Comparison of ENCODE assay signal across 9 mouse cellular contexts in genomic region chr1:170996753-170997152, GRCm38 (mm10). TPM values are rescaled to one million over a fixed set of nuclear protein-coding genes. Genes with fewer than 3 reads are reported as not detected.
DNase-seq lines count a peak whose midpoint lies in the region; ATAC-seq and TF ChIP-seq lines count a peak whose summit lies in the region.
"Had no signal": no experiment of that assay in that cellular context is flagged by ENCODE, and none has a peak within 500 bp of the region (broad histone marks: within the 10 kb centered on the region; RNA-seq: fewer than 3 reads in every experiment).

No protein-coding gene starts in this region.

- WGBS in forebrain, embryonic 10.5 days = 49% methylated on average over 3 of the region's 3 CpGs
- 44% methylated on average over 3 of the region's 3 CpGs for whole genome bisulfite sequencing in forebrain, embryonic 13.5 days
- 41% methylated on average over 3 of the region's 3 CpGs for WGBS in spleen, adult 2 months

- TF ChIP-seq CTCF in spleen, adult 2 months (IDR thresholded peaks at IDR 0.05; ENCODE audit: extremely low read depth, insufficient read depth, insufficient read length, insufficient replicate concordance) = peak; percentile 82; the same call in 1 of the 2 replicates

- peak; percentile 41 for DNase-seq in forebrain, embryonic 10.5 days (ENCODE audit: extremely low spot score, low spot score)
- DNase-seq in ES-CJ7 (ENCODE audit: low read depth, low spot score) = peak; percentile 81
- DNase-seq in cerebellum, adult 18-20 months = peak; percentile 58 to 59
- peak; percentile 53 for DNase-seq in gastrocnemius, postnatal 14 days
- peak; percentile 17 to 62 for DNase-seq in layer of hippocampus, adult 18-20 months (ENCODE audit: low spot score in 2 of 2)
- DNase-seq in lung, postnatal 36 days = peak; percentile 80
- peak in 1 of 2 experiments; percentile 73 for DNase-seq in spleen, adult 2 months (ENCODE audit: low read depth in 1 of 2, low spot score in 2 of 2)

- H3K27me3 ChIP-seq in forebrain, embryonic 10.5 days (ENCODE audit: poor library complexity, severe bottlenecking) = no peaks in the 10 kb centered on the region
- no peaks in the 10 kb centered on the region for H3K27me3 ChIP-seq in forebrain, embryonic 13.5 days
- H3K27me3 ChIP-seq in spleen, adult 2 months (ENCODE audit: control insufficient read depth, insufficient read depth, low read length) = no peaks in the 10 kb centered on the region
- H3K27me3 ChIP-seq: liver, embryonic 15.5 days had no signal

- H3K4me1 ChIP-seq in forebrain, embryonic 10.5 days = 0 out of 2 replicates have a peak, but pooled peaks cover 4% of the 10 kb centered on the region
- H3K4me1 ChIP-seq in forebrain, embryonic 13.5 days = no peaks in the 10 kb centered on the region
- H3K4me1 ChIP-seq in spleen, adult 2 months (ENCODE audit: control insufficient read depth, insufficient read depth, insufficient read length) = peaks cover 3% of the 10 kb centered on the region; the same call in 1 of the 2 replicates

- H3K36me3 ChIP-seq in forebrain, embryonic 10.5 days (replicated peaks) = no peaks in the 10 kb centered on the region
- H3K36me3 ChIP-seq in forebrain, embryonic 13.5 days (ENCODE audit: poor library complexity, severe bottlenecking) = no peaks in the 10 kb centered on the region
- no peaks in the 10 kb centered on the region for H3K36me3 ChIP-seq in spleen, adult 2 months (ENCODE audit: control insufficient read depth, insufficient read depth, low read length)
- H3K36me3 ChIP-seq: liver, embryonic 15.5 days had no signal

- no peak for TF ChIP-seq POLR2A in spleen, adult 2 months (IDR thresholded peaks at IDR 0.05; ENCODE audit: low read depth, low read length)

- no peak overlapping the region for H3K4me3 ChIP-seq in forebrain, embryonic 10.5 days
- no peak overlapping the region for H3K4me3 ChIP-seq in forebrain, embryonic 13.5 days
- no peak overlapping the region for H3K4me3 ChIP-seq in spleen, adult 2 months (ENCODE audit: extremely low read depth, insufficient read depth, insufficient read length)
- H3K4me3 ChIP-seq: liver, embryonic 15.5 days had no signal

- intact Hi-C loops in gastrocnemius, postnatal 14 days (cut with DNase I; ENCODE audit: low total_unique reads) = no loop called here

- H3K9me3 ChIP-seq in forebrain, embryonic 10.5 days = no peaks in the 10 kb centered on the region
- H3K9me3 ChIP-seq in forebrain, embryonic 13.5 days (replicated peaks) = no peaks in the 10 kb centered on the region
- H3K9me3 ChIP-seq: liver, embryonic 15.5 days had no signal

- H3K27ac ChIP-seq in forebrain, embryonic 10.5 days = no peak overlapping the region
- H3K27ac ChIP-seq in forebrain, embryonic 13.5 days = no peak overlapping the region
- no peak overlapping the region for H3K27ac ChIP-seq in spleen, adult 2 months (ENCODE audit: insufficient read depth, low read length)
- H3K27ac ChIP-seq: liver, embryonic 15.5 days had no signal

- no peak overlapping the region for H3K4me2 ChIP-seq in forebrain, embryonic 13.5 days
- H3K4me2 ChIP-seq: liver, embryonic 15.5 days had no signal

- no peak overlapping the region for H3K9ac ChIP-seq in forebrain, embryonic 13.5 days
- H3K9ac ChIP-seq: liver, embryonic 15.5 days had no signal

- ATAC-seq in forebrain, embryonic 13.5 days = no peak

RNA-seq across cellular contexts. Expression of gene Fcgr2b, which starts 20.4 kb away (rescaled TPM):
- 0.09 TPM in 1 of 2 replicates, not detected in the other for polyA plus RNA-seq in forebrain, embryonic 10.5 days (2016; fragmentation: Nextera tagmentation; extraction: Ambion mirVana)
- polyA plus RNA-seq in forebrain, embryonic 13.5 days (2015; fragmentation: Nextera tagmentation; extraction: Ambion mirVana) = 0.12 and 0.26 TPM in 2 replicates
- total RNA-seq in gastrocnemius, postnatal 14 days (2021) = 1 to 10 TPM; 3.0 to 3.4 TPM
- 1 to 10 TPM; 4.0 to 4.4 TPM for total RNA-seq in layer of hippocampus, adult 18-20 months (2021)
- 47.5 and 71.3 TPM in 2 replicates for polyA plus RNA-seq in spleen, adult 2 months (2012; rRNA removed)

RNA-seq across cellular contexts. Expression of gene Fcgr4, which starts 22.0 kb away (rescaled TPM):
- 0.11 TPM in 1 of 2 replicates, not detected in the other for polyA plus RNA-seq in forebrain, embryonic 10.5 days (2016; fragmentation: Nextera tagmentation; extraction: Ambion mirVana)
- polyA plus RNA-seq in forebrain, embryonic 13.5 days (2015; fragmentation: Nextera tagmentation; extraction: Ambion mirVana) = 0.33 TPM in 1 of 2 replicates, not detected in the other
- not detected for total RNA-seq in gastrocnemius, postnatal 14 days (2021)
- under 1 TPM in 1 of 2 experiments, not detected in 1; 0.25 TPM for total RNA-seq in layer of hippocampus, adult 18-20 months (2021)
- polyA plus RNA-seq in spleen, adult 2 months (2012; rRNA removed) = 7.6 and 11.4 TPM in 2 replicates

Comparison
In these comparisons a context has a peak if more than half of its experiments do, and no peak if none do; other contexts are left out.
1. RNA of gene Fcgr2b, which starts 20.4 kb away (polyA plus RNA-seq): 47.5 to 71.3 TPM in spleen, adult 2 months; 0.09 TPM in forebrain, embryonic 10.5 days and 0.12 to 0.26 TPM in forebrain, embryonic 13.5 days; every median in the first group is over 10 times any median in the second.